Mouse (Mus musculus) G1E (cell line): Measurements from ENCODE around the gene Cd160. TPM values are rescaled to one million over a fixed set of nuclear protein-coding genes. Genes with fewer than 3 reads are reported as not detected.

ENCODE experiments used
- ATAC-seq: 2 replicates; pipeline ENCODE4 v1.8.0; 2016; ENCODE audit warnings: mild to moderate bottlenecking; ENCODE audit not compliant: insufficient number of reproducible peaks, poor library complexity, low FRiP score, severe bottlenecking; ENCODE audit errors: extremely low read depth
- DNase-seq: peaks from one replicate; pipeline ENCODE4 v3.0.0; 2012; ENCODE audit warnings: low spot score
- H3K27me3 ChIP-seq: 2 replicates; pipeline ENCODE4 v1.6.1; 2012; ENCODE audit warnings: mild to moderate bottlenecking, low read length, inconsistent platforms; ENCODE audit not compliant: insufficient read depth
- H3K36me3 ChIP-seq: replicated peaks from 2 replicates; pipeline ENCODE3; 2012; ENCODE audit warnings: mild to moderate bottlenecking, inconsistent platforms
- H3K4me1 ChIP-seq: 2 replicates; pipeline ENCODE4 v1.6.1; 2012; ENCODE audit warnings: low read depth, low read length, inconsistent platforms, mixed read lengths; ENCODE audit not compliant: insufficient read depth
- H3K4me3 ChIP-seq: 2 replicates; pipeline ENCODE4 v1.5.1; 2012; ENCODE audit warnings: low read depth, mild to moderate bottlenecking, inconsistent platforms, low read length, moderate library complexity, mixed read lengths
- H3K9me3 ChIP-seq: replicated peaks from 2 replicates; pipeline ENCODE4 v1.6.1; 2012; ENCODE audit warnings: inconsistent platforms
- CTCF ChIP-seq: IDR thresholded peaks from 2 replicates; pipeline ENCODE4 v1.5.1; 2012; ENCODE audit warnings: low read depth, low read length, inconsistent platforms, mixed read lengths
- GATA1 ChIP-seq: IDR thresholded peaks from 2 replicates; pipeline ENCODE4 v1.6.1; 2012; ENCODE audit warnings: borderline replicate concordance, low read length, inconsistent platforms, mixed read lengths
- GATA2 ChIP-seq: IDR thresholded peaks from 2 replicates; pipeline ENCODE4 v1.6.1; 2012; ENCODE audit warnings: low read depth, low read length, inconsistent platforms, borderline replicate concordance
- POLR2AphosphoS5 ChIP-seq: IDR thresholded peaks from 2 replicates; pipeline ENCODE4 v1.6.1; 2012; ENCODE audit warnings: low read depth, low read length, inconsistent platforms; ENCODE audit not compliant: insufficient replicate concordance
- TAL1 ChIP-seq: conservative IDR thresholded peaks from 2 replicates; pipeline ENCODE4 v1.6.1; 2012; ENCODE audit warnings: low read depth, low read length, inconsistent platforms, mixed read lengths
- polyA plus RNA-seq: library from polyadenylated mRNA; stranded (reverse); fragments of >175 nt; gene quantifications from 2 replicates; pipeline ENCODE4 v1.2.3, GENCODE M21; 2012
- total RNA-seq, 2 experiments: library from RNA; stranded (forward) in 1 of 2; stranded (reverse) in 1 of 2; fragments of 200-1000 nt in 1 of 2; fragments of >200 nt in 1 of 2; fragmentation: Nextera tagmentation in 1 of 2; gene quantifications; 2 replicates each; pipeline ENCODE4 v1.2.3; 2014 to 2017

Gene Cd160
- total and polyA plus RNA-seq, 3 experiments = 0.27 to 1.4 (median 0.53) TPM

- DNase-seq (no peak), ATAC-seq (no peak)
- Histone ChIP-seq H3K4me1 (no peaks in the 10 kb centered on the region), H3K36me3 (peaks cover 59% of the 10 kb centered on the region), H3K27me3 (no peaks in the 10 kb centered on the region), H3K4me3 (no peak overlapping the region), H3K9me3 (no peaks in the 10 kb centered on the region)
- TF ChIP-seq GATA1 (no peak), TAL1 (no peak), GATA2 (no peak), CTCF (no peak), POLR2AphosphoS5 (no peak)
These were observed 39.4 kb upstream of the Cd160 start for GRCm38 (mm10) chr3:96868566-96868965.

GRCm38 (mm10) chr3:96867863-96868262 is 38.7 kb upstream of the Cd160 start:
- H3K4me3 ChIP-seq = no peak overlapping the region
- ATAC-seq (no peak), DNase-seq (no peak)
- TF ChIP-seq GATA1 (no peak), GATA2 (no peak), POLR2AphosphoS5 (no peak), CTCF (no peak), TAL1 (no peak)
- peaks cover 52% of the 10 kb centered on the region for H3K36me3 ChIP-seq
- H3K27me3 ChIP-seq = no peaks in the 10 kb centered on the region
- no peaks in the 10 kb centered on the region for H3K4me1 ChIP-seq
- no peaks in the 10 kb centered on the region for H3K9me3 ChIP-seq

GRCm38 (mm10) chr3:96860498-96860897 is 31.3 kb upstream of the Cd160 start:
- Histone ChIP-seq H3K27me3 (no peaks in the 10 kb centered on the region), H3K36me3 (peaks cover 19% of the 10 kb centered on the region), H3K4me1 (no peaks in the 10 kb centered on the region), H3K4me3 (no peak overlapping the region), H3K9me3 (no peaks in the 10 kb centered on the region)
- no peak for ATAC-seq
- TF ChIP-seq POLR2AphosphoS5 (no peak), GATA1 (no peak), TAL1 (no peak), GATA2 (no peak), CTCF (no peak)
- DNase-seq = no peak

DNA sequence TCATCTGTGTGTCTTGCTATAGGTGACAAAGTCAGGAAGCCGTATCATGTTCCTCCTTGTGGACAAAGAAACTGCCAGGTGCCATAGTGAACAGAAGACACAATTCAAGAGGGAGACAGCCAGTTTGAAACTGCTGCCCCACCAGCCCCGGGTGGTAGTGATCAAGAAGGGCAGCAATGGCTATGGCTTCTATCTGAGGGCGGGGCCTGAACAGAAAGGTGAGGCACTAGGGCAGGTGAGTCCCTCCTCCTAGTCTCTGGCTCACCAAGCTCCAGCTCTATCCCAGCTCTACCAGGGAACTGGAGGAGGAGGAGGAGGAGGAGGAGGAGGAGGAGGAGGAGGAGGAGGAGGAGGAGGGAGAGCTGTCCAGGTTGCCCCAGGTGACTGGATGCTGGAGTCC is 26.7 kb upstream of the Cd160 start:
- no peak for ATAC-seq
- H3K27me3 ChIP-seq = peaks cover 4% of the 10 kb centered on the region; the same call in 1 of the 2 replicates
- H3K36me3 ChIP-seq = peaks cover 17% of the 10 kb centered on the region
- H3K9me3 ChIP-seq = no peaks in the 10 kb centered on the region
- TF ChIP-seq POLR2AphosphoS5 (no peak), TAL1 (no peak), GATA1 (no peak), CTCF (no peak), GATA2 (no peak)
- H3K4me1 ChIP-seq = peaks cover 6% of the 10 kb centered on the region
- no peak for DNase-seq
- no peak overlapping the region for H3K4me3 ChIP-seq

- peaks cover 7% of the 10 kb centered on the region for H3K36me3 ChIP-seq
- ATAC-seq (no peak), DNase-seq (no peak)
- H3K27me3 ChIP-seq = peaks cover 8% of the 10 kb centered on the region; the same call in 1 of the 2 replicates
- peaks cover 6% of the 10 kb centered on the region for H3K4me1 ChIP-seq
- TF ChIP-seq CTCF (no peak), POLR2AphosphoS5 (no peak)
- no peaks in the 10 kb centered on the region for H3K9me3 ChIP-seq
- no peak overlapping the region for H3K4me3 ChIP-seq
These were observed 25.2 kb upstream of the Cd160 start for GRCm38 (mm10) chr3:96854376-96854775.

- H3K36me3 ChIP-seq = peaks cover under 1% of the 10 kb centered on the region
- H3K4me1 ChIP-seq = peaks cover 9% of the 10 kb centered on the region
- ATAC-seq (no peak), DNase-seq (no peak)
- H3K4me3 ChIP-seq = no peak overlapping the region
- H3K27me3 ChIP-seq = peaks cover 14% of the 10 kb centered on the region
- no peaks in the 10 kb centered on the region for H3K9me3 ChIP-seq
- TF ChIP-seq GATA1 (no peak), CTCF (no peak), TAL1 (no peak), POLR2AphosphoS5 (no peak), GATA2 (no peak)
These were observed 23.4 kb upstream of the Cd160 start for GRCm38 (mm10) chr3:96852561-96852960.

DNA sequence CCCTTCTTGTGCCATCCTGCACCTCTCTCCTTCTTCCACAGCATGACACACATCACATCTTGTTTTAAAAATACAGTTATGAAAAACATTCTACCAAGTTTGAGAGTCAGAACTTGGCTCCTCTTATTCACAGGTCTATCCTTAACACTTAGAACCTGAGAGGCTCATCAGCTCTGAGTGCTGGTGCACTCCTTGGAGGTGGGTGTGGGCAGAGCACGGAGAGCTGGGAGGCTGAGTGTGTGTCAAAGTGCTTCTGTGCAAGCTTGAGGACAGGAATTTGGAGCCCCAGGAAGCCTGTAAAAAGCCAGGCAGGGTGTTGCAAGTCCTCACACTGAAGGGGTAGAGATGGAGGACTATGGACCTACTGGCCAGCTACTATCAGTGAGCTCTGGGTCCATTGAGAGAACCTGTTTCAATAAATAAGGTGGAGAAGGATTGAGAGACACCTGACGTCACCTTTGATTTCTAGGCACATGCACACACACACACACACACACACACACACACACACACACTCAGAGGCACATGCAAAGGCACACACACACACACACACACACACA is 20.1 kb upstream of the Cd160 start:
- H3K27me3 ChIP-seq = peaks cover 25% of the 10 kb centered on the region
- no peak overlapping the region for H3K4me3 ChIP-seq
- DNase-seq = no peak
- H3K9me3 ChIP-seq = no peaks in the 10 kb centered on the region
- H3K36me3 ChIP-seq = no peaks in the 10 kb centered on the region
- no peak for TF ChIP-seq CTCF
- no peak for TF ChIP-seq GATA1
- no peak for TF ChIP-seq TAL1
- no peak for TF ChIP-seq POLR2AphosphoS5
- TF ChIP-seq GATA2 = no peak
- no peak for ATAC-seq
- peaks cover 5% of the 10 kb centered on the region for H3K4me1 ChIP-seq
